Mouse (Mus musculus) CD4-positive, CD25-positive, alpha-beta regulatory T cell, adult 2 months (primary cell): ENCODE results near the gene Ddah2.

Experiments used
- DNase-seq: peaks from one replicate; pipeline ENCODE4 v3.0.0-alpha.2; 2012; ENCODE audit warnings: low read depth, low spot score

Ddah2 gene

DNA sequence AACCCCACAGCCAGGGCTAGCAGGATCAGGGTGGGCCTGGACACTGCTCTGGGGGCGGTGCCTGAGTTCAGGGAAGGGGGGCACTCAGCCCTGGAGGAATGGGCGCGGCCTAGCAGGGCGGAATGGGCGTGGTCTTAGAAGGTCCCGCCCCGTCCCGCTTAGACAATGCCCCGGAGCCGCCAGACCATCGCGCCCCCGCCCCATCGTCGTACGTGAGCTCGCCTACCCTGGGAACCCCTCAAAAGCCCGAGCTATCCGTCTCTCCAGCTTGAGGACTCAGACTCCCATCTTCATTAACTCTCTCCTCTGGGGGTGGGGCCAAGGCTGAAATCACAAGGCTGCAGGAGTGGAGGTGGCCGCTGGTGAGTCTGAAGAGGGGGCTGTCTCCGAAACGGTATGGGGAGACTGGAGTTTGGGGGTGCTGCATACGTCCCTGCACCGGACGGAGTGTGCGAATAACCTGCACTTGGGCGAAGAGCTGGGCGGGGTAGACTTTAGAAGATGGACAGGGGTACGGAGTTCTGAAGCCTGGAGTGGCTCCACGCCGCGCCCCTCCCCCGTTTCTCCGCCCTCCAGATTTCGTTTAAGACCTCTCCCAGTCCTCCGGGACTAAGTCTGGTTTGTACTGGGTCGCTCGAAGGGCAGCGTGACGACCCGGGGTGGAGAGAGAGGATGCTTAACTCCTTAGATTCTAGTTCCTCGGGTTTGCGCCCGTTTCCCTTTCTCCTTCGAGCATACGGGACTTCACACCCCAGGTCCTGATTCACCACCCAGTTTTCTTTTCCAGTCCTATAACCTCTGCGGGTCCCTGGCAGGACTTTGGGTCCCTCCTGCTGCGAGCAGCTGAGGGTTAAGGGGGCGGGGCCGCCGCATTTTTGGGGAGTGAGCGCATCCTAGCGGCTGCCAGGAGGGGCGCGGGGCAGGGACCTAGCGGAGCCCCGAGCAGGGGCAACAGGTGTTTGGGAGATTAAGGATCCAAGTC, at the start of gene Ddah2:
Gene Ddah2, plus strand, starts transcription at position 125 of the 982 bp plus-strand sequence.
- peak; percentile 90 for DNase-seq

DNA sequence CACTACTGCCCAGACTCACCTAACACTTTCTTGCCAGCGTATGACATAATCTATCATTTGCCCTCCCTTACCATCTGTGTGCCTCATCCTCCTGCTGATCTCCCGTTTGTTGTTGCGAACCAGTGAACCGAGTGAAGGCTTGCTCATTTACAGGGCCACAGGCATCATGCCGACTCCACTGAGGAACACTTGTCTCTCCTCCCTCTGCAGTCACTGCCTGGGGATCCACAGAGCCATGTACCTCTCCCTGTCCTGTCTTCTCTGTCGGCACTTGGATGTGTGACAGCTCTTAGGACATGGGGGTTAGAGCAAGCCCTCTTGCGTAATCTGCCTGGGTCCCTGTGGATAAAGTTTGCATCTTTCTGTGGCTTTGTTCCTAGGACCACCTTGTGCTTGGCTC, 49.2 kb upstream of the Ddah2 start:
- DNase-seq, result no peak

DNA sequence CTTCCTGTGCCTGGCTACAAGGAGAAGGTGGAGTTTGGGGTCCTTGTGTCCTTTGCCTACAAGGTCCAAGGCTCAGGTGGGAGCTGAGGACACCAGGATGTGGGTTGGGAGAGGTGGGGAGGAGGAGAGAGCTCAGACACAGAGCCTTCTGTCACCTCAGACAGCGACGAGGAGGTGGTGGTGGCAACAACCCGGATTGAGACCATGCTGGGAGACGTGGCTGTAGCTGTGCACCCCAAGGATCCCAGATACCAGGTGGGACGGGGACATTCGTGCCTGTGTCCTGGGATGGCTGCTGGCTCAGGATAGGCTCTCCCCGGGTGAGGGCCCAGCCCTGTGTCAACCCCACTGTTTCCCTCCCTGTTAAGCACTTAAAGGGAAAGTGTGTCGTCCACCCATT, 47.4 kb upstream of the Ddah2 start:
- no peak for DNase-seq

DNA sequence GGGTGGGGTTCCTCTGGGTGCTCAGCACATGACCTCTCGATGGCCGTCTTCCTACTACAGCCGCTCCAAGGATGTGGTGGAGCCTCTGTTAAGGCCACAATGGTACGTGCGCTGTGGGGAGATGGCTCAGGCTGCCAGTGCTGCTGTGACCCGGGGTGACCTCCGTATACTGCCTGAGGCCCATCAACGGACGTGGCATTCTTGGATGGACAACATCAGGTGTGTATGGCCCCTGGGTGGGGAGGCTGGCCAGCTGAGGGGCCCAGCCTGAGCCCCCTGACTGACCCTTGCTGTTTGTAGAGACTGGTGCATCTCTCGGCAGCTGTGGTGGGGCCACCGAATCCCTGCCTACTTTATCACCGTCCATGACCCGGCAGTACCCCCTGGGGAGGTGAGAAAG, 46.4 kb upstream of the Ddah2 start:
- no peak for DNase-seq

DNA sequence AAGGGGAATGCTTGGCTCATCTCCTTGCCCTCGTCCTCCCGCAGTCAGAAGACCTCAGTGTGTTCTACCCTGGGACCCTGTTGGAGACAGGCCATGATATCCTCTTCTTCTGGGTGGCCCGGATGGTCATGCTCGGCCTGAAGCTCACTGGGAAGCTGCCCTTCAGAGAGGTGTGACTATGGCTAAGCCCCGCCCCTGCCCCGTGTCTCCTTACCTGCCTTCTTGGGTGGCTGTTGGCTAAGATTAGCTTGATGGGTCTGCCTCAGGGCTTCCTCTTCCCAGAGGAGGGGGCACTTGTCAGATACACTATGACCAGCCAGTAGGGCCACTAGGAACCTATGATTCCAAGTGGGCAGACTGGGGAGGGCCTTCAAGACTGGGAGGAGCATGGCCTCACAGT, 45.6 kb upstream of the Ddah2 start:
- no peak for DNase-seq

DNA sequence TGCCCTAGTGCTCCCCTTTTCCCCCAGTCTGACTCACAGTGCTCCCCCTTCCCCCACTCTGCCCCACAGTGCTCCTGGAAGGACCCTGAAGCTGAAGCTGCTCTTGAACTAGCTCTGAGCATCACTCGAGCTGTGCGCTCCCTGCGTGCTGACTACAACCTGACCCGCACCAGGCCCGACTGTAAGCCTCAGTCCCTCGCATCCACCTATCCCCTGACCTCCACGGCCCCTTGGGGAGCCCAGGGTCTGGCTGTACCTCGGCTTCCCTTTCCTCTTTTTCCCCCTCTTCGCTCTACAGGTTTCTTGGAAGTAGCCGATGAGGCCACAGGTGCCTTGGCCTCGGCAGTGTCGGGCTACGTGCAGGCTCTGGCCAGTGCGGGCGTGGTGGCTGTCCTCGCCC, 43.5 kb upstream of the Ddah2 start:
- DNase-seq, result no peak

DNA sequence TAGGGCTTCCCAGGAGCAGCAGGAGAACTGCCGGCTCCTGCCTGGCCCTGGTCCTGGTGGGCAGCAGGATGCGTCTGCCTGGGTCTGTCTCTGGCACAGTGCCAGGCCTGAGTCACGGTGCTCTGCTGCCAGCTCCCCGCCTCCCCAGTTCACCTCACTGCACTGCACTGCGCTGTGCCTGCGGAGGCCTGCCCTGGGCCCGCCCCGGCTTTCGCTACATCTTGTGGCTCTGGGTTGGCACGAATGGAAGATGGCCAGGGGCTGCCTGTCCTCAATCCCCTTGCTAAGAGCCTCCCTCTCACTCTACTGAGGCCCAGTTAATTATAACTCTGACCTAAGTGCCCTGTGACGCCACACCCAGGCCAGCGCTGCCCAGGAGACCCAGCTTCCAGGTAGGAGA, 42.5 kb upstream of the Ddah2 start, which contains the start of gene Vwa7:
Gene Vwa7, plus strand, starts transcription at position 204 of the 400 bp plus-strand sequence.
- DNase-seq, result peak; percentile 28

DNA sequence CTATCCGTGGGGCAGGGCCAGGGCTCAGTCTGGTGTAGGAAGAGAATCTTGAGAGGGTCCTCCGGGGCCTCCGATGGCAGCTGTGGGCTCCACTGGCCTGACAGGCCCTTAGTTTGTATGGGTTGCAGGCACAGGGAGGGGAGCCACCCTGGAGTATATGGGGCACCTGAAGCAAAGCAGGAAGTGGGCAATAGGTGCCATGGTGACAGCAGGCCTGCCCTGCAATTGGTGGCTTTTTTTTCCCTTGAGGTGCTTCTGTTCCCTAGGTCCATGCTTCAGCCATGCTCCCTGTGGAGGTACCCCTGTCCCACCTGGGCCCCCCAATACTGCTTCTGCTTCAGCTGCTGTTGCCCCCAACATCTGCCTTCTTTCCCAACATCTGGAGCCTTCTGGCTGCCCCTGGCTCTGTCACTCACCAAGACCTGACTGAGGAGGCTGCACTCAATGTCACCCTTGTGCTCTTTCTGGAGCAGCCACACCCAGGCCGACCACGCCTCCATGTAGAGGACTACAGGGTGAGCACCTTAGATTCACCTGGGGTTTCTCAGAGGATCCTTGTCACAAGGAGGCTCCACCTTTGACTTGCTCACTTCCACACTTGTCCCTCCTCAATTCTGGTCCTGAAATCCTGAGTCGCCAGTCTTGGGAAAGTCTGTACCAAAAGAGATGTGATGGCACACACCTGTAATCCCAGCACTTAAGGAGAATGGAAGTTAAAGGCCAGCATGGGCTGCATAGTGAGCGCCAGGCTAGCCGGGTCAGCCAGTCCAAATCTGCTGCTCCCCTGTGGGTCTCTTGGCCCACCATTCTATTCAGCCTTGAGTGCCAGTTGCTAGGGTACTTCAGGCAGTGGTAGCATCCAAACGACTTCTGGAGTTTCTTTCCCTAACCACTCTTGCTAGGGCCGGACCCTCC, 41.8 kb upstream of the Ddah2 start:
- DNase-seq, result peak; percentile 36

DNA sequence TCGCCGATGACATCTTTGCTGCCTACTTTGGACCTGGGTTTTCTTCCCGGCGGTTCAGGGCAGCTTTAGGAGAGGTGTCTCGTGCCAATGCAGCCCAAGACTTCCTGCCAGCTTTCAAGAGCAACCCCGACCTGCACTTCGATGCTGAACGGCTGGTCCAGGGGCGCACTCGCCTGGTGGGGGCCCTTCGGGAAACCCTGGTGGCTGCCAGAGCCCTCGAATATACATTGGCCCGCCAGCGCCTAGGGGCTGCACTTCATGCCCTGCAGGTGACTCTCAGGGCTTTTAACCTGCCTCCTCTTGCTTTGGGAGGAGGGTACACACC, 41.2 kb upstream of the Ddah2 start:
- DNase-seq, result no peak

DNA sequence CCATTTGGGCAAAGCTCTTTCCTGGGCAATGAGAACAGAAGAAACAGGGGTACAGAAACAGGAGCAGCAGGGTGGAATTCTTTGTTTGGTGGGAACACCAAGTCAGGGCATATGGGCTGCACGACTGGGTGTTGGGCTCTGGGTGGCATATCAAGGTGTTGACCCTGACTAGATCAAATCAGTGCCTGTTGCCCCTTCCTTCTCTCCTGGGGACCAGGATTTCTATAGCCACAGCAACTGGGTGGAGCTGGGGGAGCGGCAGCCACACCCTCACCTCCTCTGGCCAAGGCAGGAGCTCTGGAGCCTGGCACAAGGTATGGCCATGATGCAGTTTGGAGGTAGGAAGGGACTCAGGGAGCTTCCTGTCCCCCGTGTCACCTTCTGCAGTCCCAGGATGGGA, 40.7 kb upstream of the Ddah2 start:
- DNase-seq, result no peak

DNA sequence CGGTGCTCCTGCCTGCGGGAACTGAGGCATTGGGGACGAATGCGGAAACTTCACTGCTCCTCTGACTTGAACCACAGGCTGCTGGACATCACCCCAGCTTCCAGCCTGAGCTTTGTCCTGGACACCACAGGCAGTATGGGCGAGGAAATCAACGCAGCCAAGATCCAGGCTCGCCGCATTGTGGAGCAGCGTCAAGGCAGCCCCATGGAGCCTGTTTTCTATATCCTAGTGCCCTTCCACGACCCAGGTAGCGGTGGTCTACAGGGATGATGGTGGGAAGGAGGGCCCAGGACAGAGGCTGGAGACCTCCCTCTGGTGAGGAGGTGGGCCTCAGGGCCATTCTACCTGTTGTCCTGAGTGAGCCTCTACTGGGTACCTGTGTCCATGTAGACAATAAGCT, 38.9 kb upstream of the Ddah2 start:
- DNase-seq, result no peak

DNA sequence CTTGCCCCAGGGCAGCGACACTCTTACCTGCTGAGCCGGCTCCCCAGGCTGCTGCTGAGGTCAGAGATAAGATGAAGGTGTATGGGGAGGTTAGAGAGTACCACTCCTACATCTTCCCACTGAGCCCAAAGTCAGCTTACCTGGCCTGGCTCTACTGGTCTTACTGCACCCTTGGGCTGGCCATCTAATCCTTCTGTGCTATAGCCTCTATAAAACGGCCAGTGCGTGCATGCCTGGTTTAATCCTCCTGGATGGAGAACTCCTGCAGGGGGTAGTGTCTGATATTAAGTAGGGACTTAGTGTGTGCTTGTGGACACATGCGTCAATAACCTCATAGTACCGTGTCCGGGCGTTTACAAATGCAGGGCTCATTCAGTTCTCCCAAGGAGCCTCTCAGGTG, 38.3 kb upstream of the Ddah2 start:
- no peak for DNase-seq

DNA sequence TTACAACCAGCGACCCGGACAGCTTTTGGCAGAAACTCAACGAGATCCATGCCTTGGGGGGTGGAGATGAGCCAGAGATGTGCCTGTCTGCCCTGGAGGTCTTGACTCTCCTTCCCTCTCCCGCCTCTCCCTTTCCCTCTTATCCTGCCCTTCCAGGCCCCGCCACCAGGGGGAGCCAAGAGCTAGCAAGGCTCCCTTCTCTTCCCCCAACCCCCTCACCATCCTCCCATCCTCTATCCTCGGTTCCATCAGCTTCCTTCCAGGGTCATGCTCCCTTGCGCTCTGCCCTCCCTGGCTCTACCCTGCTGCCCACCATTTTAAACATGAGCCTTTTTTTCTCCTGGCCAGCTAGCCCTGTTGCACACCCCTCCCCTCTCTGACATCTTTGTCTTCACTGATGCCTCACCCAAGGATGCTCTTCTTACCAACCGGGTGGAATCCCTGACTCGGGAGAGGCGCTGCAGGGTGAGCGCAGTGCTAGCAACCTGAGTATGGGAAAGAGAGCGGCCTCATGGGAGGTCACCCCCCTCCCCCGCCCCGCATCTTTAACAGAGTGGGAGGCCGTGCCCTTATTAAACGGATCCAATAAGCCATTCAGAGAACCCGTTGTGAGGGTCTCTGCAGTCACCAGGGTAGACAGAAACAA, 37.5 kb upstream of the Ddah2 start:
- peak; percentile 89 for DNase-seq

DNA sequence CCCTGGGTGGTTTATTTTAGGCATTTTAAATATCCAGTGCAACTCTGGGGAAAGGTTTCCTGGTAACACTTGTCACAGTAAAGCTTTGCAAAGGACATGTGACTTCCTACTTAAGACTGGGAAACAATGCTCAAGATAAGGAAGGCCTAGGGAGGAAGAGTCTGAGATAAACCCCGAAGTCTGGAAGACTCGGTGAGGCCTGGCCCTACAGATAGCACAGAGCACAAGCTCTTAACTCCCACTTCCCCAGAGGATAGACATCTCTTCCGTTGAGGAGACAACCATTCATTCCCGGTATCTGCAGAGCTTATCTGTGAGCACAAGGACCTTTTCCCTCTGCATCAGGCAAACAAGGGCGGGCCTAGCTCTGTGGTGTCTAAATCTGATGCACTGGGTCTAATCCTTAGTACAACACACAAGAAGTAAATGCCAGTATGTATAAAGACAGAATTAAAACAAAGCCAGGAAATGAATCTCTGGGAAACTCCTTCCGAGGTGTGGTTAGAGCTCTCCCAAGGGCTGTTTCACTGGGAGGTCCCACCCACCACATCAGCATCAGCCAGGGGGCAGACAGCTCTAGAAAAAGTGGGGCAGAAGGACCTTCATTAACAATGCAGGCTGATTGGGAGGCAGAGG, 36.9 kb upstream of the Ddah2 start:
- DNase-seq, result no peak

DNA sequence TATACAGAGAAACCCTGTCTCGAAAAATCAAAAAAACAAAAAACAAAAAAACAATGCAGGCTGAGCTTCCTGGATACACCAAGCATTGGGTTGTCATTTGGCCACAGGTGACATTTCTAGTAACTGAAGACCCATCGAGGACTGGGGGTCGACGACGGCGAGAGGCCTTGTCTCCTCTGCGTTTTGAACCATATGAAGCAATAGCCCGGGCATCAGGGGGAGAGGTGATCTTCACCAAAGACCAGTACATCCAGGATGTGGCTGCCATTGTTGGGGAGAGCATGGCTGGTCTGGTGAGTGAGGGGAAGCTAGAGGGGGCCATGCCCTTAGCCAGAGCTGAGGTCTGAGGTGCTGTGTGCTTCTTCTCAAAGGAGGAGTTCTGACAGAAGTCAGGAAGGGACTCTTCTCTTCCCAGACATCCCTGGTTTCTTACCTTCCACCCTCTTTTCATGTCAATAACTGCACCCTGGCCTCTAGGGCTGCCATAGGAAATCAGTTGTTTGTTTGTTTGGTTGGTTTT, 36.2 kb upstream of the Ddah2 start:
- no peak for DNase-seq

DNA sequence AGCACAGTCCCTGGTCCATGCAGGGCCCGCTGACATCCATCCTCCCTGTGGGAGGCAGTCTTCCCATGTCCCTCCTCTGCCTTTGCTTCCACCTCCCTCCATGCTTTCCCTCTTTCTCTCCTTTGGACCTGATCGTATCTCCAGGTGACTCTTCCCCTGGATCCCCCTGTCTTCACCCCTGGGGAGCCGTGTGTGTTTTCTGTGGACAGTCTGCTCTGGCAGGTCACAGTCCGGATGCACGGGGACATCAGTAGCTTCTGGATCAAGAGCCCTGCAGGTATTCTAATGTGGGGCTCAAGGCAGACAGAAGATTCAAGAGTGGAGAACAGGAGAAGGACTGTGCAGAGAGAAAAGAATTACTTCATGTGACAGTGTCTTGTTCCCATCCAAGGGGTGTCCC, 35.6 kb upstream of the Ddah2 start:
- DNase-seq, result no peak

DNA sequence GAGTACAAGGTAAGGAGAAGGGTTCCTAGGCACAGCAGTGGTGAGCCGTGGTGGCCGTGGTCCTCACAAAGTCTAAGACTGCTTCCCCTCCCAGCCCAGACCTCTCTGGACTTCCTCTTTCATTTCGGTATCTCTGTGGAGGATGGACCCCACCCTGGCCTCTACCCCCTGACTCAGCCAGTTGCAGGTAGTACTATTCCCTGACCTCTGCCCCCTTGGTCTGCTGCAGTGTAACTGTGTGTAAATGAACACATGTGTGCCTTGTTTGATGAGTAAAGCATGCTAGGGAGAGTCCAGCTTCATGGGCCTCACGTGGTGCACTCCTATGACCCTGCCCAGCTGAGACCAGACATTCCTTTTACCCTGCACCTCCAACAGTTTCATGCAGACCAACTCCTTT, 35.1 kb upstream of the Ddah2 start:
- no peak for DNase-seq

DNA sequence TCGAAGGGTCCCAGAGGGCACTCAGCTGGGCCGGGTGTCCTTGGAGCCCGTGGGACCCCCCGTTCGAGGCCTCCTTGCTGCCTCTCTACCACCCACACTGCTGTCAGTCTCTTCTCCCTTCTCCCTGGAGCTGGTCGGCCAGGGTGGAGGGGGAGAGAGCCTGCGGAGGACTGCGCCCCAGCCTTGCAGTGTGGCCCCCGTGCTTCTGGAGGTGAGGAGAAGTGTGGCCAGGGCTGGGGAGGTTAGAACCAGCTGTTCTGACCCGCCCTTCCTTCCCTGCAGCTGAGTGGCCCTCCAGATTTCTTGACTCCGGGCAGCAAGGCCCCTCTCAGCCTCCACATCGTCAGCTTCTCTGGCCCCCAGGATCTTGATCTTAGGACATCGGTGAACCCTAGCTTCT, 34.6 kb upstream of the Ddah2 start:
- no peak for DNase-seq

DNA sequence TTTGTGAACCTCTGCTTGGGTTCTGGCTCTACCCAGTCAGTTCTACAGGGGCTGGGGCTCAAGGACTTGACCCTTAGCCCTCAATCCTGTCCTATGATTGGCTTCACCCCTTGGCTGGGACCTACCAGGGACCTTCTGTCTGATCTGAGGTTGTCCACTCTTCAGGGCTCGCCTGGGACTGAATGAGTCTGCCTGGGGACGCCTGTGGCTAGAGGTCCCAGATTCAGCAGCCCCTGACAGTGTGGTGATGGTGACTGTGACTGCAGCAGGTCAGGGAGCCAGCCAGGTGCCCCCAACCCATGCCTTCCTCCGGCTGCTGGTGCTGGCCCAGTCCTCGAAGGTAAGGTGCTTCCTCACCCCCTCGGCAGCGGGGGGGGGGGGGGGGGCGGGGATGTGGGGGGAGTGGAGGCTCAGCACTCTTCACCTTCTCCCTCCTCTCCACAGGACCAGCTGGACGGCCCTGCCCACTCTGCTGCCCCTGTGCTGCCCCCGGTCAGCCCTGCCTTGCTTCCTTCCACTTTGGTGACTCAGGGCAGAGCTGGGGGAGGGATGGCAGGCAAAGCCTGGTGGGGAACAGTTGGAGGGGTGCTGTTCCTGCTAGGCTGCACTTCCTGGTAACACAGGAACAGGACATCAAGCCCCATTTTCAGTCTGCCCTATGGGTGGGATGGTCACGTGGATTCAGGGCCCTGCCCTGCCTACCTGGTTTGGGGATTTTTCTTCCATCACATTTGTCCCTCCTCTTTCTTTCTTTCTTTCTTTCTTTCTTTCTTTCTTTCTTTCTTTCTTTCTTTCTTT, 33.9 kb upstream of the Ddah2 start:
- no peak for DNase-seq

DNA sequence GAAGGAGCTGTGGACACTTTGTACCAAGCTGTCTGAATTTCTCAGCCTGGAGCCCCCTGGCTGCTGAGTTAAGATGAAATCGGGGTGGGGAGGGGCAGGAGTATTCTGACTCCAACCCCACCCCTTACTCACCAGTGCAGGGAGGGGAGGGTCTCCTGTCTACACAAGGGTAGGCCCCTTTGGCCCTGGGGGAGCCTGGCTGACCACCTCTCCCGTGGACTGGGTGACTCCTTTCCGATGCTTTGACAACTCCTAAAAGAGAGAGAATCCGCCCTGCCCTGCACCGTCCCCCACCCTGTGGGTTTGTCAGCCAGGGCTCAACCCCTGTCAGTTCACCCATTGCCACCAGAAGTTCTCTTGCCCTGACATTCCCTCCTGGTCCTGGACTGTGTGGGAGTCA, 32.6 kb upstream of the Ddah2 start:
- no peak for DNase-seq
